Mouse (Mus musculus) embryo, embryonic 10.5 days (tissue): ENCODE measurements at regions not wholly inside any gene's neighbourhood (a gene's known extent, or its start where the extent isn't known, plus 50 kb on each side); places are given as distances from the start of the nearest gene placed in this dataset.

Experiments
- DNase-seq: peaks from one replicate; pipeline ENCODE4 v3.0.0-alpha.2; 2015; ENCODE audit warnings: low spot score

DNA sequence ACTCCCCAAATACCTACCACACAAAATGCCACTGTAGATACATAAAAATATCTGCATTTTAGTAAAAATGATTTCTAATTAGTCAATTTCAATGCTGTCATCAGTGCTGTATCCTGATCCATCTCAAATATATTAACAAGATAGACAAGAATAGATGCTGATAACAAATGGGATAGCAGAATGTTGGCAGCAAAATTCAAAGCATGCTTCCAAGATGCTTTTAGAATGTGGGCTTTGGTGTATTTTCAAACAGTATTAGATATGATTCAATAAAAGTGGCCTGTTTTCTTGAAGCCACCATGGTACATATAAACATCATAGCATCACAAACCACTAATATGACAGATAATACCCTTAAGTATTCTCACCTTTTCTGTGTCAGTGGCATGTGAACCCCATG is 597.6 kb downstream of the Cenpc1 start:
- no peak for DNase-seq

DNA sequence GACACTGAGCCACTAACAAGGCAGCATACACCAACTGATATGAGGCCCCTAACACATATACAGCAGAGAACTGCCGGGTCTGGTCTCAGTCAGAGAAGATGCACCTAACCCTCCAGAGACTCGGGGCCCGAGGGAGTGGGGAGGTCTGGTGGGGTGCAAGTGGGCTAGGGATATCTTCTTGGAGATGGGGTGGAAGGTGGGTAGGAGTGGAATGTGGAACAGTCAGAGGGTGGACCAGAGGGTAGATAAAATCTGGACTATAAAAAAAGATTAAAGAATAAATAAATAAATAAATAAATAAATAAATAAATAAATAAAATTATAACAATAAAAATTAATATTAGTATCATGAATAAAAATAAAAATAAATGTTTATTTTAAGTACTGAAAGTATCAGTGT is 598.2 kb downstream of the Cenpc1 start:
- no peak for DNase-seq
